Mouse (Mus musculus) ovary, postnatal 36 days (tissue): ENCODE results near the gene Paf1.

Source experiments
- DNase-seq: peaks from one replicate; pipeline ENCODE4 v3.0.0; 2022; ENCODE audit warnings: low spot score, mixed read lengths

The Paf1 gene

DNA sequence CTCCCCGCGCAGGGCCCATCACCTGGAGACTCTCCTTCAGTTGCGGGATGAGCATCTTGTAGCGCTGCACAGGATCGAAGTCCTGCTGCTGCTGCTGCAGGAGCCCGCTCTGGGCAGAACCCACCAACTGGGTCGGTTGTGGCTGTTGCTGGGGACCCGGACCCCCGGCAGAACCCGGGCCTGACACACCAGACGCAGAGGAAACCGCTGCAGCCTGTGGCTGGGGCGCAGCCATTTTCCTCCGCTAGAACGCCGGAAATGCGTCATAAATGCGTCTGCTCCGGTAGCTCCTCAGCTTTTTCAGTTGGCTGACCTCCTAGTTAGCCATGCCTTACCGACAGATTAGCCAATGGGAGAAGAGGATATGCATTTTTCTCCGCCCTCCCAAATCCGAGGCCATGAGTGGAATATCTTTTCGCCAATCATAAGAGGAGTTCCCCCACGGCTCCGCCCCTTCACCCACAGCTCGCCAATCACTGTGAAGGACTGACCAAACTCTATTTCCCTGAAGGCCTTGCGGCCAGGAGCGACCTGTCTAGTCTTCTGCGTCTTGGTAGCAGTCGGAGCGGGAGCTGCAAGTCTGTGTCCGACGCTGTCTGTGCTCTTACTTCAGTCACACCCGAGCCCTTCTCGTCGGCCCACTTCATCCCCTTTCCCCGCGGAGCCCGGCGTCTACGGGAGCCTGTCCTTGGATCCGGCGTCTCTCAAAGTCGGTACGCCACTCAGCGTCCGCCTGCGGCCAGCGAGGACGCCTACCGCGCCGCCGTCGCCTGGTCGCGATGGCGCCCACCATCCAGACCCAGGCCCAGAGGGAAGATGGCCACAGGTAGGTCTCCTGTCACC is at the start of gene Paf1, which contains the start of gene Med29:
Paf1 (plus strand) TSS at position 523 of the 843 bp plus-strand sequence.
Med29 (minus strand) TSS at position 280 of the 843 bp plus-strand sequence.
- peak; percentile 92 for DNase-seq

DNA sequence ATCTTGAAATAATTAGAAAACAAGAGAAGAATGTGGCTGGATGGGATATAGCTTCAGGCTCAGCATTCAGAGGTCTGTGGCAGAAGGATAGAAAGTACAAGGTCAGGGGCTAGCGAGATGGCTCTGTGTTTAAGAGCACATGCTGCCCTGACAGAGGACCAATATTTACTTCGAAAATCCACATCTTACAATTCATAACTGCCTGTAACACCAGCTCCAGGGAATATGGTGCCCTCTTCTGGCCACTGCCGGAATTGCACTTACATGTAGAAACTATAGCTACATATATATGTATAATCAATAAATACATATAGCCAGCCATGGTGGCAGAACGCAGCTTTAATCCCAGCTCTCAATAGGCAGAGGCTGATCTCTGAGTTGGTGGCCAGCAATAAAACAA is 48.1 kb upstream of the Paf1 start:
- peak; percentile 54 for DNase-seq

DNA sequence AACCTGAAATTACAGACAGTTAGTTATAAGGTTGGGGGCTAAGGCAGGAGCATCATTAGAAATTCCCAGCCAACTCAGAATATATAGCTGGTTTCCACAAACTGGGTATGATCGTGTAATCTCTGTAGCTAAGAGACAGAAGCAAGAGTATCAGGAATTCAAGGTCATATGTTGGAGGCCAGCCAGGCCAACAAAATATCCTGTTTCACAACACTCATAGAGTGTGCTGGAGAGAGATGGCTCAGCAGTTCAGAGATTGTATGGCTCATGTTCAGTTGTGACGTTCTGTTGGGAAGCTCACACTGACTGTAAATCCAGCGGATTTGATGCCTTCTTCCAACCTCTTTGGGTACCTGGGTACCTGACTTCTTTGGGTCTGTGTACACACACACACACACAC is 45.0 kb upstream of the Paf1 start:
- DNase-seq: peak; percentile 63

DNA sequence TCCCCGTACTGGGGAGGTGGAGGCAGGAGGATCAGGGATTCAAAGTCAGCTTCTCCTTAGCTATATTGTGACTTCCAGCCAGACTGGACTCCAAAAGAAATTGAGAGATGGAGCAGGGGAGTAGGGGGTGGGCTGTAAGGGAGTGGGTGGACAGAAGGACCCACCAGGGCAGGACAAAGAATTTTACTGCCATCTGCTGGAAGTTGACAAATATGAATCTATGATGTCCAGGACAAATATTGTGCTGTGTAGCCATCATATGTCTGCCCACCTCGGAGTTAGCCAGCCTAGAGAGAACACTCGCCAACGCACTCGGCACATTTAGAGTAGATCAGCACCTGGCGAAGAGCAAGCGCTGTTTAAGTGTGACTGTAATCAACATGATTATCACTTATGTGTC is 44.1 kb upstream of the Paf1 start:
- no peak for DNase-seq

DNA sequence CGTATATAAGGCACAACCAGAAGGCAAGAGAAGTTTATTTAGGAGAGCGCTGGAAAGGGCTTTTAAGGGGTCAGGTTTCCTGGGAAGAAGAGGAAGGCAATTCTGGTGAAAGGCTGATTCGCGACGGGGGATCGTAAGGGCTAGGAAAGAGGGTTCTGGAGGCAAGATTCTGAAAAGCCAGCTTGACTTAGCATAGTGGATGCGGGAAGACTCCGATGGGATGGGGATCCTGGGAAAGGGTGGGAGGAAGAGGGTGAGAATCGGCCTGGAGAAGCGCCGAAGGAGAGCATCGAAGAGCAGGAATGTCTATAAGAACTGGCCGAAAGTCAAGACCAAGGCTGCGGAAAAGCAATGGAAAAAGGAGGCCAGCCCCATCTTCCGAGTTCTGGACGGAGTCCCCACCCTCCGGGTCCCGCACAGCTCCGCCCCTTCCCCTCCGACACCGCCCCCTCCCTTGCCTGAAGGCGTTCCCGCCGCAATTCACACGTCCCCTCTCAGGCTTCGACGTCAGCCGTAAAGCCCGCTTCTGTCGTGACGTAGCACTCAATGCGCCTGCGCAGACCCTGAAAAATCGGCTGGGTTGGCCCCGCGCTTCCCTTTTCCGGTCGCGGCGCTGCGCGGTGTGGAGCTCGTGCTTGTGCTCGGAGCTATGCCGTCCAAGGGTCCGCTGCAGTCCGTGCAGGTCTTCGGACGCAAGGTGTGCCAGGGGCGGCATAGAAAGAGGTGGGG is 42.4 kb upstream of the Paf1 start, which contains the start of gene Rps16:
Rps16 (plus strand) TSS at position 498 of the 729 bp plus-strand sequence.
- DNase-seq: peak; percentile 99

DNA sequence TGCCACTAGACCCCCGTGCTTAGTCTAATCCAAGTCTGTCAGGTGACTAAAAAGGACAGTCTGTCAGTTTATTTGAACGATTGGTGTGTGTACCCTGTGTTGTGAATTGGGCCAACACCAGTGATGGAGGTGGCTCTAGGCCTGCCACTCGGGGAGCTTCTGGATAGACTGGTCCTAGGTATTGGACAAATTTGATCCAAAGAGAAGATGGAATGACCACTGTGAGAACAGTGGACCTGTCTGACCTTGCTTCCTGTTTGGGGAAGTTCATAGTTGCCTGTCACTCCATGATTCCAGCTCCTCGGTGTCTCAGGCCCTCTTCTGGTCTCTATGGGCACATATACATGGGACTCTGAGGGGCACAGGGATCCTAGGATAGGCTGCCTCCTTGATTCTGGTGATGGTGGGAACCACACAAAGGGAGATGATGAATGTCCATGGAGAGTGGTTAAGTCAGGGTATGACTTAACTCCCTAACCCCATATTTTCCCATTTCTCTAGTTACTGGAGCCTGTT is 41.0 kb upstream of the Paf1 start:
- no peak for DNase-seq

DNA sequence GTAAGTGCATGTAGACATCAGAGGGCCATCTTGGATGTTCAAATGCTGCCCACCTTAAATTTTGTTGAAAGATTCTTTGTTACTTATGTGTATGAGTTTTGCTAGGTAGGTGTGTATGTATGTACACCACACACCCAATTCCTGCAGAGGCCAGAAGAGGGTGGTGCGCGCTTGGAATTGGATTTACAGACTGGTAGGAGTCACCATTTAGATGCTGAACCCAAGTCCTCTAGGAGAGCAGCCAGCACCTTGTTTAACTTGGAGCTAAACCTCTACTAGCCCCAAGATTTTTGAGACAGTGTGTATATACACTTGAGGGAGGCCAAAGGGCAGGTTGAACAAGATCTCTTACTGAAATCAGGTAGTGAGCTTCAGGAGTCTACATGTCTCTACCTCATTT is 39.5 kb upstream of the Paf1 start:
- no peak for DNase-seq

DNA sequence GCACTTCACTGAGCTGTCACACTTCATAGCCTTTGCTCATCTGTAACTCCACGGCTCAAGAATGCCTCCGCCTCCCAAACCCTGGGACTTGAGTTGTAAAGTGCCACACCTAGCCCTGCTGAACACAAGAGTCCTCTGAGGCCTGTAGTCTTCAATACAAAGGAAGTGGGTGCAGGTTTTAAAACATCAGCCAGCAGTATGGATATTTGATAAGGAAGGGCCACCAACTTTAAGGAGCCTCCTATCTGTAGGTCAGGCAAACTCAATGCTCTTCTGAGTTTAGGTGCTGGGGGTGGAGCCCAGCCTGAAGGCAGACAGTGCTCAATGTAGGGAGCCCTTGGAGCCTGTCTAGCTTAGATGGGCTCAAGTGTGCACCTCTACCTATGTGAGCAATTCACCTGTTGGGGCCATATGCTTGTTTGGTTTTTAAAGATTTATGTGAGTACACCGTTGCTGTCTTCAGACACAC is 38.6 kb upstream of the Paf1 start:
- no peak for DNase-seq

DNA sequence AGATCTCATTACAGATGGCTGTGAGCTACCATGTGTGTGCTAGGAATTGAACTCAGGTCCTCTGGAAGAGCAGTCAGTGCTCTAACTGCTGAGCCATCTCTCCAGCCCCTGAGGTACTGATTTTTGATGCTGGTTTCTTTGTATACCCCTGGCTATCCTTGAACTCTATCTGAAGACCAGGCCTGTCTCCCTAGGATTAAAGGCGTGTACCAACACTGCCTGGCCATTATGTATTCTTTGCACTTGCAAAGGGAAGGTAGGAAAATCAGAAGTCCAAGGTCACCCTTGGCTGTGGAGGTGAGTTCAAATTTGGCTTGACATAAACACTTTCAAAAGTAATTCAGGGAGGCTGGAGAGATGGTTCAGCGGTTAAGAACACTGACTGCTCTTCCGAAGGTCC is 38.2 kb upstream of the Paf1 start:
- no peak for DNase-seq

DNA sequence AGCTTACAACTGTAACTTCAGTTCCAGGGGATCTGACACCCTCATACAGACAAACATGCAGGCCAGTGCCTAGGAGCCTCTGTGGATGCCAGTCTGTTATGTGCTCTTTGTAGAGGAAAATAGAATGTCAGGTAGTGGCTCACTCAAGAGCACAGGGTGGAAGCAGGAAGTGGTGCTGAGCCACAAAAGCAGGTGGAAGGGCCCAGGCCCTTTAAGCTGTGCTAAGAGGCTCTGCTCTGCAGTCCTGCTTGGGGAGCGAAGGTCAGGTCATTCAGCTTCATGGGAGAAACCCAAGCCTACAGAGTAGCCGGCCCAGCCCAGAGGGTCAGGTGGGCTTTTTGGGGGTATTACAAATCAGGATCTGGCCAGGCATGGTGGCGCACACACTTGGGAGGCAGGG is 37.5 kb upstream of the Paf1 start:
- no peak for DNase-seq

DNA sequence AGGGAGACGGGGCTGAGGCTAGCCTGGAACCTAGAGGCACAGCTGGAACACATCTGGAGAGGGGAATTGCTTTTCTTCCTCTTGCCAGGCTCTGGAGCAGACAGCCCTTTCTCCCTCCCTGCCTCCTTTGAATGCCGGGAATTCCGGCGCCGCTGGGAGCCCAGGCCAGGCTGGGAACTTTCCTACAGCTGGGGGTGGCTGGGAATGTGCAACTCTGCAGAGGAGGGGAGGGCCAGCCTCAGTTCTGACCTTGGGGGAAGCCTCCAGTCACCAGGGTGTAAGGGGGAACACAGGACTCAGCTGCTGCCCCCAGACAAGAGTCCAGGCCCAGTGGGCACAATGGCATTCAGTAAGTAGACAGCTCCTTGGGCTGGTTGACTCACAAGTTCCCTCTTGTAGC is 35.8 kb upstream of the Paf1 start:
- DNase-seq: peak; percentile 61

DNA sequence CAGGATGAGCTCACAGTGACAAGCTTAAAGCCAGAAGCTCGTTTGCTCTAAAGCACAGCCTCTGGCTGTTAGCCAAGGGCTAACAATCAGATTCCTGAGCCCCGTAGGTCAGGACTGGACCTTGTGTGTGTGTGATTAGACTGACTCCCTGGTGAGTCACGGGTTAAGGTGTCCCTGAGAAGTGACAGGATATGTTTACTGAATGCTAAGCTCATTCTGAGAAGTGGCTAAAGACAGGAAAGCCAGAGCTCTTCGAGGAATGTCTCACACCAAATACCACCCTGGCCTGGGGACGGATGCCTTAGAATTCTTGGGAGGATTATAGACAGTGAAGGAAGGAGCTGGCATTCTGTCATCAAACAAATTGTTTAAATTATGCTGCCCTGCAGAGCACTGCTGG is 34.8 kb upstream of the Paf1 start:
- no peak for DNase-seq

DNA sequence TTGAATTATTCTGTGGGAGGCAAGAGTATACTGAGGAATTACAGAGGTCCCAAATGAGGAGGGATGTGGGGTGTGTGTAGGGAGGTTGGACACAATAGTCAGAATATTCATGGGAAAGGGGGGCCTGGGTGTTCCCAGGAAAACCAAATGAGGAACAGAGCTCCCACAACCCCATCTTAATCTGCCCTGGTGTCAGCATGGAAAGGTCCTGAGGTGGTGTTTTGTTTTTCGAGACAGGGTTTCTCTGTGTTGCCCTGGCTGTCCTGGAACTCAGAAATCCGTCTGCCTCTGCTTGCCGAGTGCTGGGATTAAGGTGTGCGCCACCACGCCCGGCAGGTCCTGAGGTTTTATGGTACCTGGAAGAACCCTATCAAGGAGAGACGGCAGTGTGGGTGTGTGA is 34.3 kb upstream of the Paf1 start:
- DNase-seq: no peak

DNA sequence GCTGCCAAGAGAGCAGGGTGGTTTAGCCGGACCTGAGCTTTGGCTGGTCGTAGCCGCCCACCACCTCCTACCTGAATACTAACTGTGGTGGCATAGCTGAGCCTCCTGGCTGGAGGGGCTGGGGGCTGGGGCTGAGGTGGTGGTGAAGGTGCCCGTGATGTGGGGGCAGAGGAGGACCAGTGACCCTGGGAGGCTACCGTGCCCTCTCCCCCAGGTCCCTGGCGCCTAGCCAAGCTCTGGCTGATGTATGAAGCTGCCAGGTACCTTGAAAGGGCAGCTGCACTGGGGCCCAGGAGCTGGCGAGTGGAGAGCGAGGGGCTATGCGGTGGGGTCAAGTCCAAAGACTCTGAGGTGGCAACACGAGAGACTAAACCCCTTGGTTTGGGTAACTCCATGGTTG is 32.9 kb upstream of the Paf1 start:
- DNase-seq: no peak

DNA sequence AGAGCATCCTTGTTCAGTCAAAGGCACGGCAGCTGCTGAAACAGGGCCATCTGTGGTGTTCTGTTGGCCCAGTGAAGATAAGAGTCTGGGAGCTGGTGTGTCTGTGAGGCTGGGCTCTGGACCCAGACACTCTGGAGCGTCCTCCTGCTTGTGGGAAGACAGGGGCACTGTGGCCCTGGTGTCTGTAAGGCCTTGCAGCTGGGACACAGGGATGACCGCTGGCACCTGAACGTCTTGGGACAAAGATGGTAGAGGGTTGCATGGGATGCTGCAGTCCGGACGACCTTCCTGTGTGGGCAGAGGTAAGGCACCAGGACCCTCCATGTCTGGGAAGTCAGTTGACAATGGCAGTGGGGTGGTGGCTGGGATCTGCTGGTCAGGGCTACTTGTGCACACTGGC is 32.5 kb upstream of the Paf1 start:
- DNase-seq: no peak

DNA sequence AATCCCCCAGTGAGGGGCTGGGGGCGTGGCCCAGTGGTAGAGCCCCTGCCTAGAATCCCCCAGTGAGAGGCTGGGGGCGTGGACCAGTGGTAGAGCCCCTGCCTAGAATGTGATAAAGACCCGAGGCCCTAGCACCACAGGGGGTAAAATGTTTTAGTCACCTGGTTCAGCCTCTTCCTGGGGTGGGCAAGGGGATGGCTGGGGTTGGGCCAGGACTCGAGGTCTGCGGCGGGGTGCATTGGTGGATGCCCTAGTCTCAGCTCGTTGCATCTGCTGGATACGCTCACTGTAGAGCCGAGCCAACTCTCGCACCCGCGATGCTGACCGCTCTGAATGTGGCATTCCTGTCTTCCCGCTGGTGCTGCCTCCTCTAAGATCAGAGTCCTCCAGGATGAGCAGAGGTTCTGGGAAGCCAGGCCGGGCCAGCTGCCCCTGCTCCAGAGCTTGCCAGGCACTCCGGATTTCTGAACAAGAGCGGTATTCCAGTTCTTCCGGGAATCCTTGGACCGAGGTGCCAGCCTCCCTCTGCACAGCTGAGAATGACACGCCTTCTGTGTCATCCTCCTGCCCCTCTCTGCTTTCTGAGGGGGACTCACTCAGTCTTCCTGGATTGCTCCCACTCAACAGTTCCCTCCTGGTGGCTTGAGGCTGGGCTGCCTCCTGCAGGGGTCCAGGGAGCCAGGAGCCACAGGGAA is 31.0 kb upstream of the Paf1 start:
- DNase-seq: no peak

DNA sequence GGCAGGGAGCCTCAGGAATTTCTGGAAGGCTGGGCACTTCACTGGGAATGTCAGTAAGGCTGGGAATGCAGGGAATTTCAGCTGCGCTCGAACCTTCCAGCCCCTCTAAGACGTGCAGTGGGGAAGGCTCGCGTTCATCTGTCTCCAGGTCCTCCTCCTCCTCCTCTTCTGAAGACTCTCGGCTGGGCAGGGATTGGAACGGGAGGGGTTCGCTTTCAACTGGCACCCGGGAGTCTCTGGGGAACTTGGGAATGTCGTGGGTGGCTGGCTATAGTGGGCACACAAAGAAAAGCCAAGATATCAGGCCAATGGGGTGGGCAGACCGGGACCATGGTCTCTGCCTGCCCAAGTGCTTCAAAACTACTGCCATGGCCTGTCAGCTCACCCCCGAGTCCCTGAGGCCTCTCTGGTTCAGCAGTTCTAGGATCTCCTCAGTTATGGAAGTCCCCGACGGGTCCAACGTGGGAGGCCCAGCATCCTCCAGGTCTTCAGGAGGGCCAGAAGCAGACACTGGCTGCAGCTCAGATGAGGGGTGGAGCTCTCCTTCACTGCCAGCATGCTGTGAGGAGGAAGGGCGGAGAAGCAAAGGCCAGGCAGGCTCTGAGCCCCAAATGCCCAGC is 30.2 kb upstream of the Paf1 start:
- no peak for DNase-seq

DNA sequence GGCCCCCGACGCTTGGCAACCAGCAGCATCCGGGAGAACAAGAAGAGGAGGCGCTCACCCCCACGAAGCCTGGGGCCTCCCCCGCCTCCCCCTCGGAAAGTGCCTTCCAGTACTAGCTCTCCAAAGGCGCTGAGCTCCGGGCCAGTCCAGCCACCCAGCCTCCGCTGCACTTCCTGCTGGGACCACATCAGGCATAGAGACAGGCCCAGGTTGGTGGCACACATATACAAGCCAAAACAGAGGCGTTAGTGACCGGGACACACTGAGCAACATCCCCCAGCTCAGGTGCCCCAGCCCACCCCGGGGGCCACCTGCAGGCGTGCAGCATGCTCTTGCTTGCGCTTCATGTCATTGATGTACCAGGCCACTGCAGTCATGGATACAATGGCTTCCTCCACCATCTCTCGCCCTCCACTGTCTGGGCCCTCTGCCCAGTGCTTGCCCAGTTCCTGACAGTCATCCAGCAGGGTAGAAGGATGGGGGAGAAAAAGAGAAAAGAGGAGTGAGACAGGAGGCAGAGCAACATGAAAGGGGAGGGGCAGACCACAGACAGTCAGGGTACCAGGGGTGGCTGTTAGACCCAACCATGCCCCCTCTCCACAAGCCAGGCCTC is 25.0 kb upstream of the Paf1 start:
- DNase-seq: no peak

DNA sequence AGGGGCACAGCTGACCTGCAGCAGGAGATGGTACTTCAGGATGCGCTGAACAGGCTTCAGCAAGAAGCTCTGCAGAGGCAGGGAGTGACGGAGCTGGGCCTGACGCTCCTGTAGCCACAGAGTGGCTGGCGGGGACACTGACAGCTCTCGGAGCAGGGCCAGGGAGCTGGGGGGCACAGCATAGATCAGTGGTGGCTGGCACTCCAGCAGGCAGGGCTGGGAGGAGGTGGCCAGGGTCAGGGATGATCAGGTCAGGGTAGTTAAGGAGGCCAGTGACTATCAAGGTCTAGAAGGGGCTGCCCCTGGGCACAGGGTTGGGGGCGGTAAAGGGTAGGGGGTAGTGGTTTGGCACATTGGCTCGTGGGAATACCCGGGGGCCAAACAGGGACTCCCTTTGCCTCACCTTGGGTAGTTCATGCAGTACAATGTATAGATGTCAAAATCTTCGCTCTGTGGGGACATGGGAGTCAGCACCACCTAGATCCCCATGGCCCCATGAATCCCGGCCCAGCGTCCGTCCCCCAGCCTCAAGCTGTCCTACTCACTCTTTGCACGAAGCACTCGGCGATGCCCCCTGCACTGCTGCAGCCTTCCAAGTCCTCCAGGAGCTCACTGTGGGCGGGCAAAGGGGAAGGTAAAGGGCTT is 24.4 kb upstream of the Paf1 start:
- DNase-seq: no peak

DNA sequence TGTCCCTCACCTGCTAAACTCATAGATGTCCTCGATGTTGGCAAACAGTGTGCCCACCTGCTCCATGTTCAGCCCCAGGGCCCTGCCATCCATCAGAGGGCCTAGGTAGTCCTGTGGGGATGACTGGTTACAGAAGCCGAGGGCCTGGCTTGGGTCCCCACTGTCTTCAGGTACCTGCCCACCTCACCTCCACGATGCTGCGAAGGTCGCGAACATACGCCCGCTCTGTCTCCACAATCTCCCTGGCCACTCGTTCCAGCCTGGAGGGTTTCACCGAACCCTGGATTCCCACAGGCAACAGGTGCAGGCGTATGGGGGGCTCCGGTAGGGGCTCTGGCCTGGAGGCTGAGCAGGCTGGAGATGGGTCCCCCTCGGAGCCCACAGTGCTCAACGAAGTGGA is 22.7 kb upstream of the Paf1 start:
- DNase-seq: no peak

DNA sequence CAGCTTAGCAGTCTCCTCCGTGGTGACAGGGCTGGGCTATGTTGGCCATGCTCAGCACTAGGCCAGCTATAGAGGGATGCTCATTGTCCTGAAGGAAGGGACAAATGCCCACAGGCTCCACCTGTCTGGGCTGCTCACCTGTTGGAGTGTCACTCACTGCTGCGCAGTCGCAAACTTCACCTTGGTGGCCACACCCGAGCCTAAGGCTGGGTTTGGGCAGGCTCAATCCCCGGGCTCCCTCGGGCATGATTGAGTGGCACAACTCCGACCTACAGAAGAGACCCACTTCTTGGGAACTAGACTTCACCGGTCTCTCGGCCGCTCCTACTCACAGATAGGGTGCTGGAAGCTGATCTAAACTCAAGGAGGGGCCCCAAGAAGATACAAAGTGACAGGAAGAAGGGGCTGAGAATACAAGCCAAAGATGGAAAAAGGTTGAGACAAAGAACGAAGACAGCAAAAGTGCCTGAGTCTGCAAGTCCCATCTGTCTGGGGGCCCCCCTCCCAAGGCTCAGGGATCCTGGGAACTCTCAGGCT is 21.7 kb upstream of the Paf1 start:
- peak; percentile 34 for DNase-seq
